Mouse (Mus musculus): ENCODE results near the gene Slc22a3. TPM values are rescaled to one million over a fixed set of nuclear protein-coding genes. Genes with fewer than 3 reads are reported as not detected.

Slc22a3 gene
- polyA plus RNA-seq, 1 experiment from 2014 or later, result 0.20 TPM

- WGBS, result 86% methylated on average over 6 of the region's 6 CpGs
Measured at GRCm38 (mm10) chr17:12518194-12518593, 10.7 kb upstream of the Slc22a3 start.

DNA sequence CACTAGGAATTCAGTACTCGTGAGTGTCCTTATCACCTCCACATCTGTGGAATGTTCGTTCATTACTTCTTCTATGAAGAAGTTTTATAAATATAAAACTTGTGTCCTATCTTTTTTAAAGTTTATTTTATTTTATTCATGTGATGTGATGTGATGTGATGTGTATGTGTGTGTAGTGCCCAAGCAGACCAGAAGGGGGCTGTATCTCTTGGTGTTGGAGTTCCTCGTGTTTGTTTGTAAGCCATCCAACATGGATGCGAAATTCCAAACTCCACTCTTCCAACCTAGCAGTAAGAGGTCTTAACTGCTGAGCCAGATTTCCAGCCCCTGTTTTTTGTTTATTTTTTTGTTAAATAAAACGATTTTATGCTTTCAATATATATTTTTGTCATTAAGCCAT lies 6.5 kb upstream of the Slc22a3 start:
- WGBS, result 79% methylated on average over 5 of the region's 5 CpGs
- ATAC-seq, result no peak

More at GRCm38 (mm10) chr17:12518194-12518593, 10.7 kb upstream of the Slc22a3 start:
- no peaks in the 10 kb centered on the region for H3K27me3 ChIP-seq (replicated peaks; ENCODE audit: control insufficient read depth, insufficient read depth, low read length)
- no peak overlapping the region for H3K4me2 ChIP-seq (replicated peaks; ENCODE audit: low read depth)
- no peak for ATAC-seq
- no peak overlapping the region for H3K27ac ChIP-seq (ENCODE audit: low read depth, low read length)
- no peaks in the 10 kb centered on the region for H3K4me1 ChIP-seq (replicated peaks; ENCODE audit: control insufficient read depth, insufficient read depth, low read length)
- H3K9ac ChIP-seq (ENCODE audit: low read depth, low read length), result no peak overlapping the region
- no peak overlapping the region for H3K4me3 ChIP-seq (ENCODE audit: low read depth, low read length)
- H3K36me3 ChIP-seq (ENCODE audit: control insufficient read depth, insufficient read depth), result no peaks in the 10 kb centered on the region
- no peak for TF ChIP-seq CTCF (IDR thresholded peaks at IDR 0.05; ENCODE audit: low read depth)
- H3K9me3 ChIP-seq (ENCODE audit: control insufficient read depth), result no peaks in the 10 kb centered on the region

GRCm38 (mm10) chr17:12513107-12513923 lies 5.8 kb upstream of the Slc22a3 start:
- ATAC-seq, result no peak
- TF ChIP-seq CTCF (IDR thresholded peaks at IDR 0.05; ENCODE audit: low read depth), result no peak
- Histone ChIP-seq H3K27me3 (replicated peaks; ENCODE audit: control insufficient read depth, insufficient read depth, low read length) (peaks cover 9% of the 10 kb centered on the region), H3K27ac (ENCODE audit: low read depth, low read length) (no peak overlapping the region), H3K4me3 (ENCODE audit: low read depth, low read length) (no peak overlapping the region), H3K9ac (ENCODE audit: low read depth, low read length) (no peak overlapping the region), H3K9me3 (ENCODE audit: control insufficient read depth) (no peaks in the 10 kb centered on the region), H3K4me1 (replicated peaks; ENCODE audit: control insufficient read depth, insufficient read depth, low read length) (no peaks in the 10 kb centered on the region), H3K36me3 (ENCODE audit: control insufficient read depth, insufficient read depth) (no peaks in the 10 kb centered on the region), H3K4me2 (replicated peaks; ENCODE audit: low read depth) (no peak overlapping the region)
- WGBS, result 51% methylated on average over 9 of the region's 9 CpGs

More for the DNA sequence above, 6.5 kb upstream of the Slc22a3 start:
- Histone ChIP-seq H3K27ac (ENCODE audit: low read depth, low read length) (no peak overlapping the region), H3K9me3 (ENCODE audit: control insufficient read depth) (no peaks in the 10 kb centered on the region), H3K9ac (ENCODE audit: low read depth, low read length) (no peak overlapping the region), H3K4me1 (replicated peaks; ENCODE audit: control insufficient read depth, insufficient read depth, low read length) (no peaks in the 10 kb centered on the region), H3K27me3 (replicated peaks; ENCODE audit: control insufficient read depth, insufficient read depth, low read length) (peaks cover 2% of the 10 kb centered on the region), H3K4me3 (ENCODE audit: low read depth, low read length) (no peak overlapping the region), H3K4me2 (replicated peaks; ENCODE audit: low read depth) (no peak overlapping the region), H3K36me3 (ENCODE audit: control insufficient read depth, insufficient read depth) (no peaks in the 10 kb centered on the region)
- peak; percentile 27; the same call in 1 of the 2 replicates for TF ChIP-seq CTCF (IDR thresholded peaks at IDR 0.05; ENCODE audit: low read depth)

DNA sequence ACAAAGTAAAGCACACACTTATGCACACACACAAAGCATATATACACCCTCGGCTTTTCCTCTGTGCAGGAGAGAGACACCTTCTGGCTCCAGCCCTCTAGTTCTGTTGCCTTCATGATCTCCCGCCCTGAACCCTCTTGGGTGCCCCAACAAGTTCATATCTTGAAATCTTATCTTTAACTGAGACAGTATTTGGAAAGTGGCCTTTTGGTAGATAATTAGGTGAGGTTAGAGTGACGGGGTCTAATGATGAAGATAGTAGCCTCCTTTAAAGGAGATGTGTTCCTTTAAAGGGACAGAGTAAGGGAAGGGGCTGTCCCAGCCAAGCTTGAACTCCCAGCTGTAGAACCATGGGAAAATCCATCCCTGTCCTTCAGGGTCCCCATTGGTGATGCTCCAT lies 3.7 kb upstream of the Slc22a3 start:
- no peak overlapping the region for H3K9ac ChIP-seq (ENCODE audit: low read depth, low read length)
- no peaks in the 10 kb centered on the region for H3K36me3 ChIP-seq (ENCODE audit: control insufficient read depth, insufficient read depth)
- WGBS, result 58% methylated on average over 3 of the region's 3 CpGs
- H3K9me3 ChIP-seq (ENCODE audit: control insufficient read depth), result no peaks in the 10 kb centered on the region
- H3K27ac ChIP-seq (ENCODE audit: low read depth, low read length), result no peak overlapping the region
- no peak for ATAC-seq
- no peak overlapping the region for H3K4me2 ChIP-seq (replicated peaks; ENCODE audit: low read depth)
- peaks cover 29% of the 10 kb centered on the region for H3K27me3 ChIP-seq (replicated peaks; ENCODE audit: control insufficient read depth, insufficient read depth, low read length)
- H3K4me1 ChIP-seq (replicated peaks; ENCODE audit: control insufficient read depth, insufficient read depth, low read length), result no peaks in the 10 kb centered on the region
- no peak for TF ChIP-seq CTCF (IDR thresholded peaks at IDR 0.05; ENCODE audit: low read depth)
- no peak overlapping the region for H3K4me3 ChIP-seq (ENCODE audit: low read depth, low read length)

- Histone ChIP-seq H3K4me1 (replicated peaks; ENCODE audit: control insufficient read depth, insufficient read depth, low read length) (no peaks in the 10 kb centered on the region), H3K27me3 (replicated peaks; ENCODE audit: control insufficient read depth, insufficient read depth, low read length) (peaks cover 35% of the 10 kb centered on the region), H3K36me3 (ENCODE audit: control insufficient read depth, insufficient read depth) (no peaks in the 10 kb centered on the region), H3K9me3 (ENCODE audit: control insufficient read depth) (no peaks in the 10 kb centered on the region), H3K9ac (ENCODE audit: low read depth, low read length) (no peak overlapping the region), H3K4me2 (replicated peaks; ENCODE audit: low read depth) (no peak overlapping the region), H3K4me3 (ENCODE audit: low read depth, low read length) (no peak overlapping the region), H3K27ac (ENCODE audit: low read depth, low read length) (no peak overlapping the region)
- TF ChIP-seq CTCF (IDR thresholded peaks at IDR 0.05; ENCODE audit: low read depth), result no peak
- ATAC-seq, result no peak
- WGBS, result 38% methylated on average over 7 of the region's 7 CpGs
Measured at GRCm38 (mm10) chr17:12508376-12508775, 872 bp upstream of the Slc22a3 start.

DNA sequence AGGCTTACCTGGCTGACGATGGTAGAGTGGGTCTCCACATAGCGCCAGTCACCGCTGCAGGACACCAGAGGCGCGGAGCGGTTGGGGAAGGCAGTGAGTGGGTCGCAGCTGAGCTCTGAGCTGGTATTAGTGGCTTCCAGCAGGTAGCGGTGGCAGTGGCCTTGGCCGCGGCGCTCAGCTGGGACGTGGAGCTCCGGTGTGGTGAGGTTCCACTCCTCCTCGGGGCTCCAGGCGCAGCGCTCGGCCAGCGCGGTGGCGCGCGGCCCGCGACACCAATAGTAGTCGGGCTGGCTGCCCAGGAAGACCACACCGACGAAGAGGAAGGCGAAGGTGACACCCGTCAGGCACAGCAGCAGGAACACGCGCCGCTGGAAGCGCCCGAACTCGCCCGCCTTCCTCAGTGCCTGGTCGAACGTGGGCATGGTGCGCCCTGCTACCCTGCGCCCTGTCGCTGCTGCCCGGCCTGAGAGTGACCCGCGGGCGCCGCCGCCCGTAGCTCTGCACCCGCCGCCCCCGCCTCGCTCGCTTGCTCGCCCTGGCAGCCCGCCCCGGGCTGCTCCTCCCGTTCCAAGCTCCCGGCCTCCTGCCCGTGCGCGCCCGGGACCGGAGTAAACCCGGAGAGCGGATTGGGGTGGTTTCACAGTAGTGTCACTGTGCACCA lies 471 bp downstream of the Slc22a3 start:
- Histone ChIP-seq H3K4me3 (ENCODE audit: low read depth, low read length) (peak overlapping the region; percentile 38), H3K9ac (ENCODE audit: low read depth, low read length) (no peak overlapping the region), H3K4me2 (replicated peaks; ENCODE audit: low read depth) (peak overlapping the region; percentile 71), H3K4me1 (replicated peaks; ENCODE audit: control insufficient read depth, insufficient read depth, low read length) (no peaks in the 10 kb centered on the region), H3K27me3 (replicated peaks; ENCODE audit: control insufficient read depth, insufficient read depth, low read length) (peaks cover 35% of the 10 kb centered on the region), H3K9me3 (ENCODE audit: control insufficient read depth) (no peaks in the 10 kb centered on the region), H3K36me3 (ENCODE audit: control insufficient read depth, insufficient read depth) (no peaks in the 10 kb centered on the region), H3K27ac (ENCODE audit: low read depth, low read length) (no peak overlapping the region)
- TF ChIP-seq CTCF (IDR thresholded peaks at IDR 0.05; ENCODE audit: low read depth), result no peak
- WGBS, result 1% methylated on average over 62 of the region's 65 CpGs
- ATAC-seq, result no peak
